Mouse (Mus musculus) hindbrain, embryonic 16.5 days (tissue): Measurements from ENCODE around the gene Kcnip3. TPM values are rescaled to one million over a fixed set of nuclear protein-coding genes. Genes with fewer than 3 reads are reported as not detected.

Experiments used
- ATAC-seq: fragments of 200-750 bp; cut with Nextera tagmentation; 2 replicates; pipeline ENCODE4 v1.8.0; 2017; ENCODE audit warnings: moderate TSS enrichment, moderate library complexity
- H3K27ac ChIP-seq: fragments of 300-500 bp; sonication (generic); 2 replicates; pipeline ENCODE4 v1.5.1; 2014; ENCODE audit warnings: low read depth, mild to moderate bottlenecking, control low read depth, low read length, moderate library complexity
- H3K27me3 ChIP-seq: fragments of 300-500 bp; sonication (generic); replicated peaks from 2 replicates; pipeline ENCODE4 v1.6.1; 2014; ENCODE audit warnings: low read length; ENCODE audit not compliant: control insufficient read depth, insufficient read depth
- H3K36me3 ChIP-seq: fragments of 300-500 bp; sonication (generic); 2 replicates; pipeline ENCODE4 v1.6.1; 2014; ENCODE audit warnings: mild to moderate bottlenecking, low read length, moderate library complexity, mixed read lengths; ENCODE audit not compliant: control insufficient read depth, insufficient read depth
- H3K4me1 ChIP-seq: fragments of 300-500 bp; sonication (generic); 2 replicates; pipeline ENCODE4 v1.6.1; 2014; ENCODE audit warnings: low read depth, low read length; ENCODE audit not compliant: control insufficient read depth, insufficient read depth
- H3K4me2 ChIP-seq: fragments of 300-500 bp; sonication (generic); 2 replicates; pipeline ENCODE4 v1.6.1; 2014; ENCODE audit warnings: mild to moderate bottlenecking, low read length, control low read depth, moderate library complexity
- H3K4me3 ChIP-seq: fragments of 300-500 bp; sonication (generic); 2 replicates; pipeline ENCODE4 v1.5.1; 2014; ENCODE audit warnings: mild to moderate bottlenecking, low read length, control low read depth, moderate library complexity
- H3K9ac ChIP-seq: fragments of 300-500 bp; sonication (generic); 2 replicates; pipeline ENCODE4 v1.6.1; 2014; ENCODE audit warnings: low read depth, mild to moderate bottlenecking, control low read depth, low read length, moderate library complexity
- H3K9me3 ChIP-seq: fragments of 300-500 bp; sonication (generic); 2 replicates; pipeline ENCODE4 v1.6.1; 2014; ENCODE audit warnings: mild to moderate bottlenecking, low read length, moderate library complexity; ENCODE audit not compliant: control insufficient read depth
- WGBS: fragments of 180-500 bp; shearing (Covaris S2); extraction: QIAGEN DNeasy Blood & Tissue Kit; methylation state at CpG from one replicate; pipeline ENCODE4 v1.1.7; 2014; 5-methylcytosine and 5-hydroxymethylcytosine counted together
- polyA plus RNA-seq: library from polyadenylated mRNA; unstranded; fragments of >200 nt; fragmentation: Nextera tagmentation; extraction: Ambion mirVana; gene quantifications from 2 replicates; pipeline ENCODE4 v1.2.1, GENCODE M21; 2015

Kcnip3 gene
- polyA plus RNA-seq, 1 experiment from 2014 or later = 15.4 TPM

GRCm38 (mm10) chr2:127416706-127417105 is 105.2 kb downstream of the Kcnip3 start:
- ATAC-seq = no peak
- Histone ChIP-seq H3K27ac (no peak overlapping the region), H3K9ac (no peak overlapping the region)

GRCm38 (mm10) chr2:127415806-127416205 is 106.1 kb downstream of the Kcnip3 start:
- 77% methylated on average over 10 of the region's 10 CpGs for WGBS
- H3K9ac ChIP-seq = no peak overlapping the region
- H3K27ac ChIP-seq = no peak overlapping the region

More at GRCm38 (mm10) chr2:127416706-127417105, 105.2 kb downstream of the Kcnip3 start:
- no peaks in the 10 kb centered on the region for H3K27me3 ChIP-seq
- no peaks in the 10 kb centered on the region for H3K4me1 ChIP-seq
- no peak overlapping the region for H3K4me2 ChIP-seq
- H3K4me3 ChIP-seq = no peak overlapping the region
- no peaks in the 10 kb centered on the region for H3K9me3 ChIP-seq
- no peaks in the 10 kb centered on the region for H3K36me3 ChIP-seq
- WGBS = 49% methylated on average over 3 of the region's 3 CpGs

GRCm38 (mm10) chr2:127411126-127411525 is 110.8 kb downstream of the Kcnip3 start:
- ATAC-seq = no peak
- no peak overlapping the region for H3K27ac ChIP-seq
- no peaks in the 10 kb centered on the region for H3K27me3 ChIP-seq
- no peaks in the 10 kb centered on the region for H3K36me3 ChIP-seq
- H3K9me3 ChIP-seq = no peaks in the 10 kb centered on the region
- no peaks in the 10 kb centered on the region for H3K4me1 ChIP-seq
- H3K4me2 ChIP-seq = no peak overlapping the region
- H3K4me3 ChIP-seq = no peak overlapping the region
- 81% methylated on average over 6 of the region's 6 CpGs for WGBS
- no peak overlapping the region for H3K9ac ChIP-seq

More at GRCm38 (mm10) chr2:127415806-127416205, 106.1 kb downstream of the Kcnip3 start:
- no peak for ATAC-seq
- H3K36me3 ChIP-seq = no peaks in the 10 kb centered on the region
- H3K4me2 ChIP-seq = no peak overlapping the region
- H3K27me3 ChIP-seq = no peaks in the 10 kb centered on the region
- no peaks in the 10 kb centered on the region for H3K9me3 ChIP-seq
- H3K4me3 ChIP-seq = no peak overlapping the region
- H3K4me1 ChIP-seq = no peaks in the 10 kb centered on the region

Other genes with a start within 250 kb of the Kcnip3 start
- gene Dusp2, start 185.9 kb downstream of the Kcnip3 start, polyA plus RNA-seq = 14.9 and 17.1 TPM in 2 replicates
- gene Astl, start 183.5 kb downstream of the Kcnip3 start, polyA plus RNA-seq = not detected in 2 replicates
- 0.72 and 0.90 TPM in 2 replicates for gene Adra2b, start 158.9 kb downstream of the Kcnip3 start, polyA plus RNA-seq
- 0.25 and 0.28 TPM in 2 replicates for gene Gpat2, start 96.9 kb downstream of the Kcnip3 start, polyA plus RNA-seq
- 31.4 and 32.9 TPM in 2 replicates for gene Fahd2a, start 77.5 kb downstream of the Kcnip3 start, polyA plus RNA-seq
- 0.05 and 0.06 TPM in 2 replicates for gene Prom2, start 19.4 kb upstream of the Kcnip3 start, polyA plus RNA-seq
- 6.3 and 6.4 TPM in 2 replicates for gene Zfp661, start 65.0 kb upstream of the Kcnip3 start, polyA plus RNA-seq
- 126 and 133 TPM in 2 replicates for gene Mrps5, start 65.1 kb upstream of the Kcnip3 start, polyA plus RNA-seq
- gene Mal, start 134.6 kb upstream of the Kcnip3 start, polyA plus RNA-seq = 3.7 and 3.8 TPM in 2 replicates
- 1.3 and 1.5 TPM in 2 replicates for gene Mall, start 207.8 kb upstream of the Kcnip3 start, polyA plus RNA-seq